Mouse (Mus musculus): Measurements from ENCODE around the gene Gm21969.

- TF ChIP-seq CTCF (conservative IDR thresholded peaks at IDR 0.05; ENCODE audit: low read length) (no peak), NANOG (IDR thresholded peaks at IDR 0.05; ENCODE audit: borderline replicate concordance, low read length) (no peak), POU5F1 (IDR thresholded peaks at IDR 0.05; ENCODE audit: borderline replicate concordance, low read length) (no peak)
Observed at GRCm38 (mm10) chr4:139555235-139555634, 47.8 kb upstream of the Gm21969 start.

Data from E14TG2a.4 (cell line).